Mouse (Mus musculus): ENCODE data around the gene Psme1. TPM values are rescaled to one million over a fixed set of nuclear protein-coding genes. Genes with fewer than 3 reads are reported as not detected.

Psme1 gene
- polyA plus RNA-seq, 2 experiments = 51.1 to 99.9 TPM

DNA sequence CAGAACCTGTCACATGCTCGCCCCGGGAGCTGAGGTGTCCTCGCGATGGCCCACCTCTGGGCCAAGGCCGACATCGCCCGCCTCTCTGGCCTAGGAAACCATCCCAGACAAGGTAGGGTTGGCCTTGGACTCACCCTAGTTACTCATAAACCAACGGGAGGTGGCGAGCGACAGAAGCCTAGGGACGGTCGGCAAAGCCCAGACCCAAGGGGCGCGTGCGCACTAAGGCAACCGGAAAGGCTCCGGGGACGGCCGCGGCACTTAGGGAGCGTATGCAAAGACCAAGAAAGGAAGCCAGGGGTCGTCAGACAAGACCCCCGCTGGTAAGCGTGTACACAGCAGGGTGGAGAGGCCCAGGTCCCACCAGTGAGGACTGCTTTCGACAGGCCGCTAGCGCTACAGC lies 18.1 kb upstream of the Psme1 start, which contains the start of gene Dcaf11:
TSS of gene Dcaf11 (plus strand) at position 208 of the 403 bp plus-strand sequence.
- Histone ChIP-seq H3K4me3 (ENCODE audit: insufficient read depth in 1 of 2, low read depth in 2 of 2, low read length in 2 of 2) (peak within 1 kb of the TSS; percentile 83), H3K9ac (replicated peaks) (peak within 1 kb of the TSS; percentile 98), H3K36me3 (replicated peaks; ENCODE audit: control insufficient read depth, insufficient read depth, low read depth) (peaks cover 10% of the 10 kb centered on the region), H3K4me1 (replicated peaks; ENCODE audit: control insufficient read depth in 2 of 2, insufficient read depth in 2 of 2, low read length in 1 of 2) (peaks cover 29 to 42% of the 10 kb centered on the region in 2 experiments), H3K27ac (peak within 1 kb of the TSS; percentile 94), H3K4me2 (ENCODE audit: low read depth) (peak within 1 kb of the TSS; percentile 97), H3K27me3 (ENCODE audit: control insufficient read depth, insufficient read depth, low read length) (no peaks in the 10 kb centered on the region), H3K9me3 (ENCODE audit: control insufficient read depth, low read length) (no peaks in the 10 kb centered on the region)
- peak; percentile 76 for ATAC-seq (ENCODE audit: insufficient read depth)
- WGBS (ENCODE audit: insufficient replicate concordance) = under 1% methylated on average over 27 of the region's 27 CpGs
- DNase-seq (ENCODE audit: low read depth in 3 of 3, low spot score in 3 of 3) = peak; percentile 86 to 89 (median 86)
- TF ChIP-seq CTCF (IDR thresholded peaks at IDR 0.05; ENCODE audit: low read depth) = peak; percentile 63
- peak; percentile 56 for TF ChIP-seq EP300 (IDR thresholded peaks at IDR 0.05; ENCODE audit: low read depth)

GRCm38 (mm10) chr14:55560202-55561073 lies 17.5 kb upstream of the Psme1 start, which contains the start of gene A730061H03Rik:
A730061H03Rik (minus strand) TSS chr14:55560406.
- Histone ChIP-seq H3K27me3 (ENCODE audit: control insufficient read depth, insufficient read depth, low read length) (no peaks in the 10 kb centered on the region), H3K4me2 (ENCODE audit: low read depth) (peak within 1 kb of the TSS; percentile 97), H3K9me3 (ENCODE audit: control insufficient read depth, low read length) (no peaks in the 10 kb centered on the region), H3K27ac (peak within 1 kb of the TSS; percentile 94), H3K9ac (replicated peaks) (peak within 1 kb of the TSS; percentile 98), H3K36me3 (replicated peaks; ENCODE audit: control insufficient read depth, insufficient read depth, low read depth) (peaks cover 16% of the 10 kb centered on the region), H3K4me3 (ENCODE audit: insufficient read depth in 1 of 2, low read depth in 2 of 2, low read length in 2 of 2) (peak within 1 kb of the TSS; percentile 83), H3K4me1 (replicated peaks; ENCODE audit: control insufficient read depth in 2 of 2, insufficient read depth in 2 of 2, low read length in 1 of 2) (peaks cover 28 to 42% of the 10 kb centered on the region in 2 experiments)
- under 1% methylated on average over 49 of the region's 51 CpGs for WGBS (ENCODE audit: insufficient replicate concordance)
- ATAC-seq (ENCODE audit: insufficient read depth) (peak; percentile 88), DNase-seq (ENCODE audit: low read depth in 3 of 3, low spot score in 3 of 3) (peak; percentile 99)
- TF ChIP-seq EP300 (IDR thresholded peaks at IDR 0.05; ENCODE audit: low read depth) (peak; percentile 65), CTCF (IDR thresholded peaks at IDR 0.05; ENCODE audit: low read depth) (no peak)

GRCm38 (mm10) chr14:55561860-55562259 lies 16.1 kb upstream of the Psme1 start:
- no peak for TF ChIP-seq CTCF (IDR thresholded peaks at IDR 0.05; ENCODE audit: low read depth)
- no peak for TF ChIP-seq EP300 (IDR thresholded peaks at IDR 0.05; ENCODE audit: low read depth)
- no peak for ATAC-seq (ENCODE audit: insufficient read depth)
- Histone ChIP-seq H3K27me3 (ENCODE audit: control insufficient read depth, insufficient read depth, low read length) (no peaks in the 10 kb centered on the region), H3K9ac (replicated peaks) (no peak overlapping the region), H3K4me2 (ENCODE audit: low read depth) (peak overlapping the region; percentile 97), H3K4me3 (ENCODE audit: insufficient read depth in 1 of 2, low read depth in 2 of 2, low read length in 2 of 2) (peak overlapping the region in 1 of 2 experiments; percentile 83; a peak in 1 of 4 replicates), H3K9me3 (ENCODE audit: control insufficient read depth, low read length) (no peaks in the 10 kb centered on the region), H3K36me3 (replicated peaks; ENCODE audit: control insufficient read depth, insufficient read depth, low read depth) (peaks cover 31% of the 10 kb centered on the region), H3K27ac (no peak overlapping the region), H3K4me1 (replicated peaks; ENCODE audit: control insufficient read depth in 2 of 2, insufficient read depth in 2 of 2, low read length in 1 of 2) (peaks cover 20 to 37% of the 10 kb centered on the region in 2 experiments)
- 79% methylated on average over 10 of the region's 10 CpGs for WGBS (ENCODE audit: insufficient replicate concordance)
- DNase-seq (ENCODE audit: low read depth in 3 of 3, low spot score in 3 of 3) = no peak

DNA sequence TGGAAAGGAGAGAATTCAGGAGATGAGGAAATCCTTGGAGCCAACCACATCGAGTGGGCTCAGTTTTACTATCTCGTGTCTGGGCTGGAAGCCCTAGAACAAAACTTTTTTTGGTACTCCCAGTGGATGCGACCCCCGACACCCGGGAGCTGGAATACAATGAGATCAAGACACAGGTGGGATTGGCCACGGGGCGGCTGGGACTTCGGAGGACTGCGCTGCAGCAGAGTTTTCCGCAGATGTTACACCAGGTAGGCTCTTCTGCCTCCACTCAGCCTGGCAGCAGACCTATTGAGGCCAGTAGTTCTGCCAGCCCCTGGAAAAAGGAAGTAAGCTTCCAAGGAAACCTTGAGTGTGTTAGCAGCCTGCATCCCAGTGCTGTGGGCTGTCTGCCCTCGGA lies 14.7 kb upstream of the Psme1 start:
- no peaks in the 10 kb centered on the region for H3K9me3 ChIP-seq (ENCODE audit: control insufficient read depth, low read length)
- peaks cover 12 to 24% of the 10 kb centered on the region in 2 experiments for H3K4me1 ChIP-seq (replicated peaks; ENCODE audit: control insufficient read depth in 2 of 2, insufficient read depth in 2 of 2, low read length in 1 of 2)
- H3K4me2 ChIP-seq (ENCODE audit: low read depth) = no peak overlapping the region
- 80% methylated on average over 11 of the region's 11 CpGs for WGBS (ENCODE audit: insufficient replicate concordance)
- H3K36me3 ChIP-seq (replicated peaks; ENCODE audit: control insufficient read depth, insufficient read depth, low read depth) = peaks cover 37% of the 10 kb centered on the region
- no peak overlapping the region for H3K4me3 ChIP-seq (ENCODE audit: insufficient read depth in 1 of 2, low read depth in 2 of 2, low read length in 2 of 2)
- ATAC-seq (ENCODE audit: insufficient read depth) (no peak), DNase-seq (ENCODE audit: low read depth in 3 of 3, low spot score in 3 of 3) (no peak)
- H3K9ac ChIP-seq (replicated peaks) = no peak overlapping the region
- no peak for TF ChIP-seq CTCF (IDR thresholded peaks at IDR 0.05; ENCODE audit: low read depth)
- no peak for TF ChIP-seq EP300 (IDR thresholded peaks at IDR 0.05; ENCODE audit: low read depth)
- H3K27me3 ChIP-seq (ENCODE audit: control insufficient read depth, insufficient read depth, low read length) = no peaks in the 10 kb centered on the region
- no peak overlapping the region for H3K27ac ChIP-seq

- 74% methylated on average over 3 of the region's 3 CpGs for WGBS (ENCODE audit: insufficient replicate concordance)
- DNase-seq (ENCODE audit: low read depth in 3 of 3, low spot score in 3 of 3) (no peak), ATAC-seq (ENCODE audit: insufficient read depth) (no peak)
- Histone ChIP-seq H3K27me3 (ENCODE audit: control insufficient read depth, insufficient read depth, low read length) (no peaks in the 10 kb centered on the region), H3K27ac (no peak overlapping the region), H3K4me2 (ENCODE audit: low read depth) (no peak overlapping the region), H3K4me1 (replicated peaks; ENCODE audit: control insufficient read depth in 2 of 2, insufficient read depth in 2 of 2, low read length in 1 of 2) (peaks cover 9 to 13% of the 10 kb centered on the region in 2 experiments; a peak in 3 of 4 replicates), H3K9me3 (ENCODE audit: control insufficient read depth, low read length) (no peaks in the 10 kb centered on the region), H3K36me3 (replicated peaks; ENCODE audit: control insufficient read depth, insufficient read depth, low read depth) (peaks cover 45% of the 10 kb centered on the region), H3K9ac (replicated peaks) (no peak overlapping the region), H3K4me3 (ENCODE audit: insufficient read depth in 1 of 2, low read depth in 2 of 2, low read length in 2 of 2) (no peak overlapping the region)
- no peak for TF ChIP-seq EP300 (IDR thresholded peaks at IDR 0.05; ENCODE audit: low read depth)
- peak; percentile 38 for TF ChIP-seq CTCF (IDR thresholded peaks at IDR 0.05; ENCODE audit: low read depth)
Observed at GRCm38 (mm10) chr14:55565748-55566147, 12.2 kb upstream of the Psme1 start.

Measured in liver, embryonic 14.5 days (tissue).